ENCODE assay signal across 20 mouse cellular contexts in genomic region chr16:21329199-21329598, GRCm38 (mm10).
A peak's percentile ranks its signal among the peaks of the same experiment; 100 is the strongest.
DNase-seq lines count a peak whose midpoint lies in the region; TF ChIP-seq lines count a peak whose summit lies in the region.
"Had no signal": no experiment of that assay in that cellular context is flagged by ENCODE, and none has a peak within 500 bp of the region (broad histone marks: within the 10 kb centered on the region; RNA-seq: fewer than 3 reads in every experiment).

No protein-coding gene starts in this region.

- 71% methylated on average over 6 of the region's 6 CpGs for WGBS in lung, adult 2 months

- no peak for TF ChIP-seq POLR2A in lung, adult 2 months (IDR thresholded peaks at IDR 0.05; ENCODE audit: borderline replicate concordance, extremely low read depth, low read depth, low read length)

- peak; percentile 35 for DNase-seq in adrenal gland, postnatal 14 days
- DNase-seq in adrenal gland, adult 18-20 months (ENCODE audit: low spot score in 2 of 2): no peak
- peak; percentile 55 to 59 for DNase-seq in lung, adult 18-20 months
- no peak for DNase-seq in lung, postnatal 4 days
- peak; percentile 48 for DNase-seq in lung, postnatal 36 days
- DNase-seq in lung, adult 2 months: no peak
- peak; percentile 50 for DNase-seq in fat pad, adult 2 months (ENCODE audit: extremely low read depth, low read depth, low spot score)
- no peak for DNase-seq in yolk sac, embryonic 10.5 days (ENCODE audit: low spot score)
- DNase-seq: adrenal gland, adult 8-10 months; adrenal gland, postnatal 36 days; cerebellum, adult 11 months; cerebellum, adult 18-20 months; cerebellum, adult 8-10 months; cerebellum, adult 9-11 months; cerebellum, postnatal 14 days; cerebellum, postnatal 36 days; embryo, embryonic 11 days had no signal

- H3K4me1 ChIP-seq in lung, adult 2 months (ENCODE audit: control insufficient read depth, insufficient read depth, low read length): peaks cover 3% of the 10 kb centered on the region

- no peak for TF ChIP-seq CTCF in lung, adult 2 months (IDR thresholded peaks at IDR 0.05; ENCODE audit: insufficient read depth, low read length)

- no peak overlapping the region for H3K4me3 ChIP-seq in lung, adult 2 months (replicated peaks; ENCODE audit: extremely low read depth, low read depth, low read length)
- H3K4me3 ChIP-seq: embryonic facial prominence, embryonic 12.5 days; forebrain, embryonic 10.5 days; forebrain, embryonic 12.5 days had no signal

Comparison
In these comparisons a context has a peak if more than half of its experiments do, and no peak if none do; other contexts are left out.
1. DNase-seq: peak in adrenal gland, postnatal 14 days (single experiment), lung, adult 18-20 months (2 of 2), lung, postnatal 36 days (single experiment) and fat pad, adult 2 months (single experiment); none in adrenal gland, adult 18-20 months (0 of 2), lung, postnatal 4 days (0 of 2), lung, adult 2 months (single experiment) and yolk sac, embryonic 10.5 days (single experiment).